Mouse (Mus musculus) CD4-positive, CD25-positive, alpha-beta regulatory T cell, adult 2 months (primary cell): ENCODE measurements around the gene A1cf.

Experiments used
- DNase-seq: peaks from one replicate; pipeline ENCODE4 v3.0.0-alpha.2; 2012; ENCODE audit warnings: low read depth, low spot score

Gene A1cf

GRCm38 (mm10) chr19:31868521-31868920, at the start of gene A1cf:
Gene A1cf (plus strand): TSS chr19:31868764.
- no peak for DNase-seq

DNA sequence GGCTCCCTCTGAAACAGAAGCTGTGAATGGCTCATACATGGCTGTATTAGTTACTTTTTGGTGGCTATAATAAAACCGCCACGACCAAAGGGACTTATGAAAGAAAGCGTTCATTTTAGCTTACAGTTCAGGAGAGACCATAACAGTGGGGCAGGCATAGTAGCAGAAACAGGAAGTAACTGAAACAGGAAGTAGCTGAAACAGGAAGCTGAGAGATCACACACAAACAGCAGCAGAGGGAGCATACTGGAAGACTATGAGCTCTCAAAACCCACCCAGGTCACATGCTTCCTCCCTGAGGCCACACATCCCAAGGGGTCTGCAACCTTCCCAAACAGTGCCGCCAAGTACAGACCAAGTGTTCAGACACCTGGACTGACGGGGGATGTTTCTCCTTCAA, 34.3 kb upstream of the A1cf start:
- peak; percentile 1 for DNase-seq

- peak; percentile 10 for DNase-seq
Measured at GRCm38 (mm10) chr19:31861909-31862308, 6.7 kb upstream of the A1cf start.

GRCm38 (mm10) chr19:31862512-31863249, 5.9 kb upstream of the A1cf start:
- peak; percentile 59 for DNase-seq

DNA sequence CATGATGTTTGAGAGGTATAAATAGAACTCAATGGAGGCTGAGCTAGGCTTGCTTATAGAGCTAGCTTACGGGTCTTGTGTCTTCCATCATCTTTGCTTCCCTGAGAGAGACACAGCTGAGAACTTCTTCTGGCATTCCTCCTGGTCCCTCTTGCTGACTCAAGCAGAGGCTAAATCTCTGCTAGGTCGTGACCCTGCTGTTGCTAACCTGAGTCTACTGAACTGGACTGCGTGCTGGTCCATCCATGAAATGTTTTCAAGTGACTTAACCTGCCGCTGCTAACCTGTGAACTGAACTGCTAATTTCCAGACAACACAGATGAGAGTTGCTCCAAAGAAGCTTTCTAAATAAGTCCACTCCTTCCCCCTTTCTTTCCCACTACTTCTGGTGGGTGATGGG, 3.1 kb upstream of the A1cf start:
- no peak for DNase-seq

GRCm38 (mm10) chr19:31868076-31868475, 488 bp upstream of the A1cf start:
- no peak for DNase-seq

DNA sequence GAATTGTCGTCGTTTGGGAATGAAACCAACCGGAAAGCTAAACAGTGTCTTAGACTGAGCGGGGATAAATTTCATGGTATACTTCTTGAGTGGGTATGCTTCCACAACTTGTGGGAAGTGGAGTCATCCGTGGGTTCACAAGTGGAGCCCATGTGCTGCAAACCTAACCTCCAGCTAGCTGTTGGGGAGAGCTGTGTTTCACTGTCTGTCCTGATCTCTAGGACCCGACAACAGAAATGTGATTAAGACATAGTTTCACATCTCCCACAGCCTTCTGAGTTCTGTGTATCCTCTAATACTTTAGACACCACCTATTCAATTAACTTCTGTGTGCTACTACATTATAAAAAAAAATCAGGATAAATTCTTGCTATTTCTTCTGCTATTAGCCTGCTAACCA, 407 bp downstream of the A1cf start:
- DNase-seq: no peak

- DNase-seq: no peak
Measured at GRCm38 (mm10) chr19:31871377-31871776, 2.8 kb downstream of the A1cf start.

DNA sequence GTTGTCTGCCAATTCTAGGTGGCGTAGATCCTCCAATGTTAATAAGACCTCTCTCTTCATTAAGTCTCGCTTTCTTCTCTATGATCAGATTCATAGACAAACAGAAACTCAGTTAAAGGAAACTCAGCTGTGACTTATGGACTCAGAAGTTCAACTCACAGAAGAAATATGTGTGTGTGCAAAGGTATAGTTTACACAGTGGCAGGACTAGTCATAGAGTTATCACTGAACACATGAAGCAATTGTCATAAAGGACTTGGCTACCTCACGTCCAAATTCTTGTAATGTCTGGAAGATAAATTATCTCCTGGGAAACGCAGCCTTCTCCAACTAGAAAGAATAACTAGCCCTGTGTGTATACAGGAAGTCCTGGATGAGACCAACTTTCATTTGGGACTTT, 9.4 kb downstream of the A1cf start:
- DNase-seq: no peak

DNA sequence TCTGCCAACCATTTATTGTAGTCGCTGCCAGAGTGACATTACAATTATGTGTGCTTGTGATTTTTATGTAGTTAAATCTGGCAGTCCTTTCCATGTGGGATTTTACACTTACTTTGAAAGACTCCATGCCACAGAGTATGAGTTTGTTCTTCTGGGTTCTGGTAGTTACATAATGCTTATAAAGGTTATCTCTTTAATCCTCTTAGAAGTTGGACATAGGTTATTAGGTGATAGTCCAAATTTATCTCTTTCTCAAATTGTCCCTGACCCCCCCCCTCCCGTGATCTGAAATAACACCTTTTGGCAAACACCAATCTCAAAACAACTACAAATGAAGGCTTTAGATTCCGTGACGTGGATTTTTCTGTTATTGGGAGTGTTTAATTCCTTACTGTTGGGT, 16.0 kb downstream of the A1cf start:
- no peak for DNase-seq

DNA sequence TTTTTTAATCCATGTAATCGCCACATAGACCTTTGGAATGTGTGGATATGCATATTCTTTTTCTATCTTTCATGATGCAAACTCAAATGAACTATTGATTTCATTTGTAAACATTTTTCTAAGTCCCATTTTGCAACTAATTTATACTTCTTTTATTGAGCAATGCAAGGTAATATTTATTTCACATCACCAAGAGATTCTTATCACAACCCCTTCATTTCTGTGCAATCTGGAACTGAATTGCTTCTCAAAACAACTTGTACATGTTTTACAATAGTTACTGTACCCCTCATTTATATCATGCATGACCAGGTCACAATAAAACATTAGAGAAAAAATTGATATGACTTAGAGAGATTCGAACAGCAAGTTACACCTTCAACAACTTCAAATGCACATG, 18.7 kb downstream of the A1cf start:
- DNase-seq: no peak

- DNase-seq: no peak
Measured at GRCm38 (mm10) chr19:31889988-31890387, 21.4 kb downstream of the A1cf start.

- no peak for DNase-seq
Measured at GRCm38 (mm10) chr19:31891001-31891893, 22.7 kb downstream of the A1cf start.

DNA sequence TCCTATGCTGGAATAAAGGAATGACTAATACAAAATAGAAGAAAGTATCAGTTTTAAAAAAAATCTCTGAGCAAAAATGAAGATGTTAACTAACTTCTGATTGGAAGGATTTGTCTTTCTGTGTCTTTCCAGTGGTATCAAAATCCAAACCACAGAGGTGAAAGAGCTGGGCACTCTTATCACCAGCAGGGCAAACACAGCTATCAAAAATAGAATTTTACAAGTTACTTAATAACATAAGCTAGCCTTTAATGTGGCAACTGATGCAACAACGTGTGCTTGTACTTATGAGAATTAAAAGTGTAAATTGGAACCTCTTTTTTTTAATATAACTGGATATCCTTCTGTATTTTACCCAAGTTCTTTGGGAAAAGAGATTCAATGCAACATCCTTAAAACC, 27.4 kb downstream of the A1cf start:
- DNase-seq: no peak

- DNase-seq: no peak
Measured at GRCm38 (mm10) chr19:31896711-31897110, 28.1 kb downstream of the A1cf start.

DNA sequence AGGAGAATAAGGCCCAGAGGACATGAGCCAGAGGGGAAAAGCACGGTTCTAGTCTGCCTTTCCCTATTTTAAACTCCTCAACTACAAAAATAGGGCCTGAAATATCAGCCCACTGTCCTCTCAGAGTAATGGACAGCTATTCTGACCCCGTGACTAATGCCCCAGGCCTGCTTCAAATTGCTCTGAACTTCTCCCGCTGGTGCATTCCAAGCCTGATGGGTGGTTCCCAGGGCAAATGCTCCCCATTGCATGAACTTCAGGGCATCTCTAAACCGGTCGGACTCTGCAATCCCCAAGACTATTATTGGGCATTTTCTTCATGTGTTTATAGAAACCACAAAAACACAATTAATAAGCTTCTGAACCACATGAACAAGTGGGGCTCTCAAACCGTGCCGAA, 37.1 kb downstream of the A1cf start:
- no peak for DNase-seq

- DNase-seq: peak; percentile 82
Measured at GRCm38 (mm10) chr19:31910423-31910822, 41.9 kb downstream of the A1cf start.

DNA sequence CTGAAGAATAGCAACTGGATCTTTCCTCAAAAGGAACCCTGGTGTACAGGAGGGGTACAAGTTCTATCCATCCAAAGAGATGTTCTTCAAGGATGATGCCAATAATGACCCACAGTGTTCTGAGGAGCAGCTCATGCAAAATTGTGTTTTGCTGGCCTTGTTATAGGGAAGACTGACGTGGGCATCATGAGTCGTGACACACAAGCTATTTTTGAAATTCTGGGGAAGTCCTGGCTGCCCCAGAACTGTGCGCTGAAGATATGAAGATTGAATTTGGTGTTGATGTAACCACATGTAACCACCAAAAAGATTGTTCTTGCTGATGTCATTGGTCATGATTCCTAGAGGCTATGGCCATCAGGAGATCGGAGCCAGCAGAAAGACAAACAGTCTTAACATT, 45.4 kb downstream of the A1cf start:
- DNase-seq: peak; percentile 56

DNA sequence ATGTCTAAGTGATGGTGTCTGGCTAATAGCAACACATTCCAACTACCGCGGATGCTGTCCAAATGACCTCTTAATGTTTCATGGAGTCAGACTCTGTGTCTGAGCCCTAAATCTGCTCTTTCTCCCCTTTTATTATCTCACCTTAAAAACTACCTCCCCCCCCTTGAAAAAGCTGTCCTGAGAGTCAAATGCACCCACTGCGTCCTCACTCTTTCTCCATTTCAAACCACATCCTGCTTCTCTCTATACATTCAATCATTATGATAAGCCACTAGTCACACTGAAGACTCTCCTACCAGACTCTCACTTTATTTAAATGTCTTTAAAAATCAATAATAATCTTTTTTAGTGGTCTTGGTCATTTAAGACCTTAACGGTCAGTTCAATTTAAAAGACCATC, 51.8 kb downstream of the A1cf start:
- peak; percentile 31 for DNase-seq

DNA sequence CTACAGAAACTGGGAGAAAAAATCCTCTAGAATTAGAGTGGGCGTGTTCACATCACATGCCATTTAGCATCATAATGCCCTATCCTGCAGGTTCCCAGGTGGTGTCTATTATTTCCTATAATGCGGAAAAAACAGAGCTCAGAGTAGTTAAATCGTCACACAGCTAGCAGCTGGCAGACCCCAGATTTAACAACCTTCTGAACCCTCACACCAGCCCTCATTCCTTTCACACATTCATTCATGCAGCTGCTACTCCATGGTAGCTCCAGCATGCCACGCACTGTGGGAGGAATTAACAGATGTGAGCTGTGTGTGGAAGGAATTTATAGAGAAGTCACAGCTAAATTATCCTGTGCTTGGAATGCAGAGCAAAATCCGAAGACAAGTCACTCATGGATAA, 53.3 kb downstream of the A1cf start:
- no peak for DNase-seq

DNA sequence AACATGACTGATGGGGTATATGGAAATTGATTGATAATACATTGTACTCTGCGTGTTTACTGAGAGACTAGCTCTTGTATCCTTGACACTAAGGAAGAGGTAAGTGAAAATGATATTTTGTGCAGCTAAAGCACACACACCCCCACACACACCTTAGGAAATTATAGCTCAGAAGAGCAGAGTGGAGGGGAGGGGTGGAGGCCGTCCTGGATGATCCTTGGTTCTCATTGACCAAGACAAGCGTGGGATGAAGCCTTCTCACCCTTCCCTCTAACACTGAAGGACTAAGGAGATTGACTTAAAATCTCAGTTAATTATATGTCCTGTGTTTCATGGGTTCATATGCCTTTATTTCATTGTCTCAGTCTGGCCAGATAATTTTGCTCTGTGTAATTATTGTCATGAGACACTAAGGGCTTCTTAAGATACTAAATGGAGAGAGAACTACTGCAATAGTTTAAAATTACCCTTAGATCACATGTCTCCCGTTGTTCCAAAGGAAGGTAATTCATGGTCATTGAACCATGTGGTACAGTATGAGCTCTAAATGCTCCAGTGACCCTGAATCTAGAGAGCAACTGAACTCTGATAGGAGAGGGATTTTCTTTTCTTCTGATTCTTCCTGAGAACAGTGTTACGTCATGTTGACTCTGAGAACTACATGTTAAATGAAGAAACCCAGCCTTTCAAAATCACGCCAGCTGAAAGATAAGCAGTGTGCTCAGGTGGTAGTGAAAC, 55.2 kb downstream of the A1cf start:
- no peak for DNase-seq

GRCm38 (mm10) chr19:31950793-31951489, 82.4 kb downstream of the A1cf start:
- DNase-seq: no peak
